Mouse (Mus musculus) frontal cortex, postnatal 25 days (tissue): ENCODE data around the gene Pam.

Source experiments
- DNase-seq, 2 experiments: peaks; one replicate each; pipeline ENCODE4 v3.0.0; 2022; ENCODE audit warnings: low spot score in 2 of 2

Gene Pam

DNA sequence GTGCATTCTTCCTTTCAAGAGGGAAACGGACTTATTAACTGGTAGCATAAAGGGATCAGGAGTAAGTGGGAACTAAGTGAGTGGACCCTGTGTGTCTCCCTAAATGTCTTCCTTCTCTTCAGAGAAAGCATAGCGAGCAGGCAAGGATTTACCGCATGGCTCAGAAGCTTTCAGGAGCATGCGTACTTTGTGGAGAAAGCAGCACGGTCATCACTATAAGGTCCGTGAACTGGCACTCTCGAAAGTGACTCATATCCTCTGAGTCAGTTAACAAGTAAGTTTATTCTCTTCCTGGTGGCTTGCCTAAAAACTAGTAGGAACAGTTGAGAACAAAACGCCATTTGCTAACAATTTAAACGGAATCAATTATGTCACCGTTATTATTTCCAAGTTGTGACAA lies 184.6 kb downstream of the Pam start:
- no peak for DNase-seq

- no peak for DNase-seq
Observed at GRCm38 (mm10) chr1:97909561-97909960, 185.9 kb downstream of the Pam start.

DNA sequence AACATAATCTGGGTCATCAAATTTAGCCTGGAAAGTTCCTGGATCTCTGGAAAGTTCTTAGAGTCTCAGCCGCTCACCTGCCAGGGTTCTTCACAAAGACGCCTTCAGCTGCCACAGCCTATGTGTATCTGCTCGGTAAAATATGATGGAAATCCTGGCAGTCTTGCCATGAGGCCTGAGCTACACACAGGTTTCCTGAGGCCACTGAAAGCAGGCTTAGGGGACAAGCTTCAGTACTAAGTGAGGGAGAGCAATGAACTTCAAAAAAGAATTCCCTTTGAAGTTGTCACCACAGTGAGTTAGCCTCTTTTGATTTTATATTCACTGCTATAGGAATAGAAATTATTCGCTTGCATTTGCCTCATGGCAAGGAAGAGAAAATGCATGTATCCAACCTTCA lies 186.7 kb downstream of the Pam start:
- no peak for DNase-seq

DNA sequence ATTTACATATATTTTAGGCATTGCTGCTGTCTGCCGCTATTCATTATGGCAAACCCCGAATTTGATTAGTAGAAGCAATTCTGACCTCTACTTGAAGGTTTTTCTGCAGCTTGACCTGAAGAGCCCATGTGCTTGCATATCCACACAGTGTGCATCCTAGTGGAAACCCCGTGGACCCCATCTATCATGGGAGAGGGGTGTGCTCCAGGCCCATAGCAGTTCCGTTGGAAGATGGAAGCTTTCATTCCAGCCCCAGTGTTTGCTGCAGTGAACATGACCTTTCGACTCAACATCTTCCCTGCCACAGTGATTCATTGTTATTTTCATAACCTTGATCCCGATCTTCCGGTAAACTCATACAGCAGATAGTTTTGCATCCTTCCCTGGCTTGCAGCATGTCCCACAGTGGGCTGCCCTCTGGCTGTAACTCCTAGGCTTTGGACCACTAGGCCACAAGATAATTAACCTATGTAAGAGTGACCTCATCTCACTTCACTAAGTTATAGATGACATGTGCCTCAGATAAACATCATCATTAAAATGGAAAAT lies 191.5 kb downstream of the Pam start:
- no peak for DNase-seq

DNA sequence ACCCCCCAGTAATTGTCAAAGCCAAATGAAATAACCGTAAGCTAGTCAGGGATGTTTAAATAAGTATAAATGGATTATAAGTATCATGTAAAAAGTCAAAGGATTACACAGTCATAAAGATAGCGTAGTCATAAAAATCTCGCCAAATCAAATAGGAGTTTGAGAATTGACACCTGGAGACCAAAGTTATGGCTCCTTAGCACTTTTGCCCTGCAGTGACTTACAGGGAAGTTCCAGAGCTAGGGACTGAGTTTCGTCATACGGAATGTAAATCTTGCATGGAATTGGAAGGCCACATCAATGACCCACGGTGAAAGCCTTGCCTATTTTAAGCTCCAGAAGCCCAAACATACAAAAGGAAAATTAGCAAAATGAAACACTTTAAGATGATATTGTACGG lies 192.6 kb downstream of the Pam start:
- DNase-seq, result no peak

DNA sequence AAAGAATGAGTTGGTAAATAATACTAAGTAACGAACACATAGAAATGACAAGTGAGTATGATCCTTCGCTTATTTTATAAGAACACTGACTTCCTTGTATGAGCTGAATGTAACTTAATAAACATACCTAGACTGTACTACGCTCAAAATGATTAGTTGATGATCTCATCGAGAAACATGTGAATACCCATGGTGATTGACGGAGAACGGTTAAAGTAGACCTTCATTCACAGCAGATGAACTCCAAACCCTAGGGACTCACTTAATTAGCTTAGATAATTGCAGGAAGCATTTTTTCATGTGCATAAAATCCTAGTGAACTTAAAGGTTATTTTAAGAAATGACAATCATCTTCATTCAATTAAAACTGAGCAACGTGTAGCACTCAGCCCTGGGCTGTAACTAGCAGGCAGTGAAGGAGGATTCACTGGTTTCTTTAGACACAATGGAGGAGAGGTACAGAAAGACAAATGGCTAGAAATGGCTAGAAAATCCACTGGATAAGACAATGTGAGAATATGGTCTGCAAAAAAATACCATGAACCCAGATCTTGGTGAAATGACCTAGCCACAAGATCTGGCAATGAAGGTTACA lies 194.8 kb downstream of the Pam start:
- no peak for DNase-seq

- DNase-seq, result no peak
Observed at GRCm38 (mm10) chr1:97887511-97887910, 207.9 kb downstream of the Pam start.

GRCm38 (mm10) chr1:97883498-97883897 lies 211.9 kb downstream of the Pam start:
- DNase-seq, result no peak

- DNase-seq, result no peak
Observed at GRCm38 (mm10) chr1:97877037-97877436, 218.4 kb downstream of the Pam start.

- DNase-seq, result no peak
Observed at GRCm38 (mm10) chr1:97873490-97874054, 221.9 kb downstream of the Pam start.

GRCm38 (mm10) chr1:97872493-97872892 lies 223.0 kb downstream of the Pam start:
- no peak for DNase-seq

DNA sequence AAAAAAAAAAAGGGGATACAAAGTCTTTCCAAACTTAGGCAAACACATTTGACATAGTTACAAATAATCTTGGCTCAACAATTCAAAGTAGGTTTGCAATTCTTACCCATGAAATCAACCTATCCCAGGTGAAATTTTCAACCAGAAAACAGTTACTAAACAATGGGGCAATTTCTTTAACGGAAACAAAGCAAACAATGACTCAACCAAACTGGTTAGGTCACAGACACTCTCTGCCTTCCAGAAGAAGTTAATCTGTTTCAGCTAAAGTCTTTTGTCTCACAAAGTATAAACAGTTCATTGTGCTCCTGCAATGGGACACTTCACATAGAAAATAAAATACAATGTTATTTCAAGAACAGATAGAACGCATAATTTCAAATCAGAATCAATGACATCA lies 223.4 kb downstream of the Pam start:
- no peak for DNase-seq

- no peak for DNase-seq
Observed at GRCm38 (mm10) chr1:97864135-97864534, 231.3 kb downstream of the Pam start.

GRCm38 (mm10) chr1:97863140-97863539 lies 232.3 kb downstream of the Pam start:
- peak; percentile 58 to 66 for DNase-seq

DNA sequence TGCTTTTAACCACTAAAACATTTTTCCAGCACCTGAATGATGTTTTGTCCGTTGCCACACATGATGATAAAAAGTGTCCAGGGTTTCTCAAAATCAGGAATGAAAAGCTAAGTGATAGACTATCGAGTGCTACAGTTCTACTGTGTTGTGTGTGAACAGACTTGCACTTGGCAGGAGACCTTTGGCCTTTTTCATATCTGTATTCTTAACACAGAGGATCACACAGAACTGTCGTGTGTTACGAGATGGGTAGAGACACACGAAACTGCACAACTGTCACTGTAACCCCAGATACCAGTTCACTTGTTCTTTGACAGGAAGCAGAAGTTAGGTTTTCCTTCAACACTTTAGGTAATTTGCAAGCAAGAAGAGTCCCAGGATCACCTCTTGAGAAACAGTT lies 232.7 kb downstream of the Pam start:
- DNase-seq, result no peak

DNA sequence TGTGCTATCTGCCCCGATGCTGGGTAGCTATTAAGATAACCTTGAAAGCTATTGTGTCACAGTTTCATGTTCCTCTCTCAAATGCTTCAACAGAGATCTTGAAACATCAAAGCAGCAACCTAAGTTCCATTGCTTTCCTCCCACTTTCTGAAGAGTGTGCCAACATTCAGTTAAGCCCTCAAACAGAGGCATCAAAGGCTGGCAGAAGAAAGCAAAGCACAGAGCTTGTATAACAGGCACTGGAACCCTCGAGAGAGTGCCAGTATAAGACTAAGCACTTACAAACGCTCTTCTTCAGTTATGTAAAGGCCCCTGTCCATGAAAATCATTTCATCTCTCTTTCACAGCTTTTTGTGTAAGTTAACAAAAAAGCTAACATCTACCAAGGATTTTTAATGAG lies 241.2 kb downstream of the Pam start:
- DNase-seq, result no peak

DNA sequence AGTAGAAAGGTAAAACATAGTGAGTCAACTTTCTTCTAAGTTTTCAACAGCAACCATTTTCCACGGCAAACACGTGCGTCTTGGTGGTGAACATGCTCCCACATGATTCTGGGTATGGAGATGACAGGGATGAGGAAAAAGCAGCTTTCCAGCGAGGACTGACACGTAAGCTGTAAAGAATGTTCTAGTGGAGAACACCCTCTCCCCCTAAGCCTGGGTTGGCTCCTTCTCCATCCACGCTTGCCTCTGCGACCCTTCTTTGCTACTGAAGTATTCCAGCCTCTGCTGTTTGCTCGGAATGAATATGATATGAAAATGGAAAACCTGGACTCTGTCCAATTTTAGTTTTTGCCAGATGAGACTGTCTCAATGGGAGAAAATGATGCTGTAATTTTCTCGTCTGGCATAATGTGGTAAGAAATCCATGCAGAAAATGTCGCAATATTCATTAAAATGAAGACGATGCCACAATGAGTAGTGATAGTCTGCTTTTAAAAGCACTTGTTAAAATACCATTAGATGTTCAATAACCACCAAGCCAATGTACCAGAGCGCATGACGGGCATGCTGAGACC lies 243.8 kb downstream of the Pam start:
- DNase-seq, result no peak

DNA sequence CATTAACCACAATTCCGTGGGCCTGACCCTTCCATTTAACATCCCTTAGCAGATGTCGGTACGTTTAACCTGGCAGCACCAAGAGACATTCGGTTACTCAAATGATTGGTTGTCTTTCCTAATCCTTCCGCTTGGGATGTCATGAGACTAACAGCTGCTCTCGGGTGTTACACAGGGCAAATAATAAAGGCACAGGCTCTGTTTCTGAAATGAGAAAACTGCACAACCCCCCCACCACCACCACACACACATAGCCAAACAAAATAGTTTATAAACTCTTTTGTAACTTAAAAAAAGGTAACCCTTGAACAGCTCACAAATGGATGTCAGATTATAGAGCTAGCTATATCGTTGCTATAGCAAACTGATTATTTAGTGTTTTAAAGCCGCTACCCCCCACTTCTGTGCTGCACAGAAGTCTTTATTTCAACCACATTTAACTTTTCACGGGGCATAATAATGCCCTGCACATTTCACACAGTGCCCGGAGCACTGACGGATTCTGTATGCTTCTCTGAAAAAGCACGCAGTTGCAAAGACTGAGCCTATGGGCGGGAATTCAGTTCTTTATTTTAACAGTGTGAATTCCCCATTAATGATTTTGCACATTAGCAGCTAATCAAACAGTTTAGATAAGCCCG lies 246.7 kb downstream of the Pam start:
- no peak for DNase-seq

DNA sequence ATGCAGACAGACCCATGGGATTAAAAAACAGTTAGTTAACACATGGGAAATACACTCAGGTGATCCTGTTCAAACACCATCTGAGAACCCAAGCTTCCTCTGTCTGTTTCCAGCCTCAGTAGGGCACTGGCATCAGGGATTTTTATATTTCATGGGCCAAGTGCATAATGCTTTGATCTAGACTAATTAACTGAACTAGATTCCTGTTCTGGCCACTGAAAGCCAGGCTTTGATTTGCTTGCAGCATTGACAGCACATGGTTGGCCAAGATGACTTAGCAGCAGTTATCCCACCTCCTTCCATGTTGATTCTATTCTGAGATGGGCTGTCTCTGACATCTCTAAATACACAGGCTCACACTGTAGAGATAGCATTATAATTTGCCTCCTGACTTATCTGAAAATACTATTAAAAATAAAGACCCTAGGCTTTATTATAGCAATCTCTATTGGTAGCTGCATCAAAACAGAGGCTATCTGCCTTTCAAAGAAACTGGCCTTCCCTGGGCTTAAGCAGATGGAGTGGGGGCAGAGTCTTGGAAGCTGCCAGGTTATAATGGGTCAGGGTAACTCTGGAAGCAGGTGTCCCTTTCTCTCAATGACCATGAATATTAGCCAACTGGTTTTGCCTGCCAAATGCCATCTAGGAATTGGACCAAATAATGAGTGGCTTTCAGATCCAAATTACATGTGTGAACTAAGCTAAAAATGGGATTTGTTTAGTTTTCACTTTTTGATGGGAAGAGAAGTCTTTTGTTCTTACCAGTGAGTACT lies 252.0 kb downstream of the Pam start:
- DNase-seq, result no peak

GRCm38 (mm10) chr1:97834354-97834822 lies 261.1 kb downstream of the Pam start:
- DNase-seq, result no peak

GRCm38 (mm10) chr1:97833466-97834353 lies 261.7 kb downstream of the Pam start:
- no peak for DNase-seq
